Mouse (Mus musculus) kidney, postnatal 36 days (tissue): ENCODE results near the gene Rpl39.
"Not testable (repeated sequence)": the region's sequence is repeated elsewhere in the genome, so short reads cannot be mapped to it uniquely, and the experiment has no call there.

Experiments
- DNase-seq, 2 experiments: peaks; one replicate each; pipeline ENCODE4 v3.0.0; 2021 to 2022; ENCODE audit warnings: mixed read lengths in 2 of 2

Rpl39 gene

DNA sequence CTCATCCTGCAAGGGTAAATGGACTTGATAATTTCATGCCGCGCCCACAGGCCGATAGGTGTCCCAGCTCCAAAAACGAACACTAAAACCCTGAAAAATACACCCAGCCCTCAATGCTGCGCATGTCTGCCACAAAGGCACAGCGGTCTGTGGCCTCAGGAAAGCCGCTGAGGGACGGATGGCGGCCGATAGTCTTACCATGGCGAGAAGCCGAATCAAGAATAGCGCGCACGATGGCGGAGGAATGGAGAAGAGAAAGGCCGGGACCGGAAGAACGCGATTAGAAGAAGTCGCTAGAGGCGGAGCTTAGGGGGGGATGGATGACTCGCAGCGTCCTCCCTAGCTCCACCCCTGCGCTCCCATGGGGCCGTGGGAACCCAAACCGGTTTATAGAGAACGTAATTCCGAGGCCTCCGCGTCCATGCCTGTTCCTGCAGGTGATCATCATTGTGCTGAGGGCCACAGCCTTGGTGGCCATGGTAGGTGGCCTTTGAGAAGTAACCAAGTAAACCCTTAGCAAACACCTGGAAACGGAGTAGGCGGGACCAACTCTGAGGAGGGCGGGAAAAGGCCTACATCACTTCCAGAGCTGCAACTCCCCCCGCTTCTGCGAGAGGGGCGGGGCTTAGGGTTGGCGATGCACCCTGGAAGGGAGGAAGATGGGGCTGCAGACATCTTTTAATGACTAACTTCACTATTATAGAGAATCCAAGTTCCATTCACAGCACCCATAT is at the start of gene Rpl39:
TSS of gene Rpl39 (minus strand) at position 476 of the 734 bp plus-strand sequence.
- peak; percentile 89 to 91 for DNase-seq

GRCm38 (mm10) chrX:37126671-37127358 is 41.6 kb upstream of the Rpl39 start, which contains the start of gene Nkap:
Nkap (plus strand) TSS chrX:37126795.
- peak; percentile 76 to 82 for DNase-seq

GRCm38 (mm10) chrX:37125511-37125910 is 40.3 kb upstream of the Rpl39 start:
- no peak for DNase-seq

DNA sequence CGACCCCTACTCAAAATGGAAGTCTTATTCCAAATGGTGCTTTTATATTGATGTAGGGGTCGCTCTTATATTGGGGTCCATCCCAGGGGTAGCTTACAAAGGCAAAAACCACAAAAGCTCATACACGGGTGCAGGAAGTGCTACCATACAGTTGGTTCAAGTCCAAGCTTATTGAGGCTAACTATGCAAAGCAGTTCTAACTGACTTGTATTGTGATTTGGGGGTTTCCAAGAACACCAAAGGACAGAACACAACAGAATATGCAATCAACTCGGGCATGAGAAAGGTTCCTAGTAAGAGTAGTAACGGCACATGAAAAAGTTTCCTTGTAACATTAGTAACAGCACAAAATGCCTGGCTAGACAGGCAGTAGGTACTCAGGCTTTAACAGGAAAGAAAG is 35.0 kb upstream of the Rpl39 start:
- no peak for DNase-seq

DNA sequence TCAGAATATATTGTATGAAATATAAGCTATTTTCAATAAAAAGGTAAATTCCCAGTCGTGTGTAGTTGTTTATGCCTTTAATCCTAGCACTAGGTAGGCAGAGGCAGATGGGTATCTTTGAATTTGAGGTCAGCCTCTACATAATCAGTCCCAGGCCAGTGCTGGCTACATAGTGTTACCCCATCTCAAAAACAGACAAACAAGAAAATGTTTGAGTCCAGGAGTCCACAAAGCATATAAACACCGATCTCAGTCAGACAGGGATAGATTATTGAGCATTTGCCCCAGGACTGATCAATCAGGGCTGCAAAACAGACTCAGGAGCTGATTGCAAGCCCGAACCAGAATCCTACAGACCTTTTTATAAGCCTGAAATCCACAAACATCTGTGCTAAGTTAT is 34.4 kb upstream of the Rpl39 start:
- DNase-seq: no peak

- DNase-seq: no peak
Observed at GRCm38 (mm10) chrX:37117085-37117484, 31.9 kb upstream of the Rpl39 start.

DNA sequence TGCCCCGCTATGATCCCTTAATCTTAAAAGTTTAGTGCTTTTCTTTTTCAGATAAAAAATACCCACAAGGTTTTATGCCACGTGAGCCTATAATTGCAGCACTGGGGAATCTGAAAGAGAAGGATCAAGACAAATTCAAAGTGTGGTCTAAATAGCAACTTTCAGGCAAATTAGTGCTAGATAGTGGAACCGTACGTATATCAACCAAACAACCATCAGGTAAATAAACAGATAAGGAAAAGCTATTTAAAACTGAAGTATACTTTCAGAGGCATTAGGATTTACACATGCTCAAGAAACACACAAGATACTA is 25.6 kb upstream of the Rpl39 start:
- DNase-seq: no peak

GRCm38 (mm10) chrX:37110193-37110880 is 25.1 kb upstream of the Rpl39 start, which contains the start of gene Upf3b:
Upf3b (minus strand) TSS chrX:37110322.
- DNase-seq: peak; percentile 95 to 97

- DNase-seq: no peak
Observed at GRCm38 (mm10) chrX:37109526-37110192, 24.5 kb upstream of the Rpl39 start.

DNA sequence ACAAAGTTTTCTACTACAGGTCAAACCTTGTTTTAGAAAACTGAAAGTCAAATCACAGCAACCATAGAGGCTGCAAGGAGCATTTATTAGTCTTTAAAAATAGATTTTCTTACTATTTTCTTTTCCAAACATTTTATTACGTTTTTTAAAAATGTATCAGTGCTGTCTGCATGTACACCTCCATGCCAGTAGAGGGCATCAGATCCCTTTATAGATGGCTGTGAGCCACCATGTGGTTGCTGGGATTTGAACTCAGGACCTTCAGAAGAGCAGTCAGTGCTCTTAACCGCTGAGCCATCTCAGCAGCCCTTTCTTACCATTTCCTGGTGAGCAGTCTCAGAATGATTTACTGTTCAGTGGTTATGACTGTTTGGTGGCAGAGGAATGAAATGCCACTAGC is 18.6 kb upstream of the Rpl39 start:
- no peak for DNase-seq

DNA sequence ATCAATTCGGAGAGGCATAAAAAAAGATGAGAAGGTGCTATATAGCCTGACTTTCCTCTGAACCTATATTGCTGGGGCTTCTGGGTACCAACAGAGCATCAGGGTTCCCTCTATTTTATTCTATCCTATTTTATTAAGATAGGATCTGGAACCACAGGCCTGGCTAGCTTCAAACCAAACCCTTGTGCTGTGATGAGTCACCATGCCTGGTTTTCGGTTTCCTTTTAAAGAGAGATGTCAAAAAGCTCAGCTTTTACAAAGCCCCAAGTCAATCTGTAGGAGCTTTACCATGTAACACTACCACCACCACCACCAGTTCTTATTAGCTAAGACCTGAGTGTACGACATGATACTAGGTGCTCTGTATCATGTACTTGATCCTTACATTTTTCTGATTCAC is 13.5 kb upstream of the Rpl39 start:
- DNase-seq: no peak

GRCm38 (mm10) chrX:37095106-37095768 is 10.0 kb upstream of the Rpl39 start:
- DNase-seq: no peak

GRCm38 (mm10) chrX:37091457-37091856 is 6.3 kb upstream of the Rpl39 start:
- DNase-seq: no peak

DNA sequence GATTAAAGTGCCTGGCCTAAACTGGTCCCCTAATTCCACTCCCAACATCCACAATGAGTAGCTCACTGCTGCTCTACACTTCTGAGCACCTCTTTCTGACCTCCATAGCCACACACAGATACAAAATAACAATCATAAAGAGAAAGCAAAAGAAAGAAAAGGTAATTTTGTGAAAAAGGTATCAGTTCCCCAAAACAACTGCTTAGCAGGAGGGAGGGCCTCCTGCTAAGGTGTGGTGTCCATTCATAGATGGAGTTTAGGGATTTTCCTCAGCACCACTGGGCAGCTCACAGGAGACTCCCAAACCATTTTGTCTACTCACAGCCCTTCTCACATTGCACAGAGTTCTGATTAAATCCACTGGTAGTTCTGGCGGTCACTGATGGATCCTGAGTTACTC is 3.6 kb upstream of the Rpl39 start:
- no peak for DNase-seq

DNA sequence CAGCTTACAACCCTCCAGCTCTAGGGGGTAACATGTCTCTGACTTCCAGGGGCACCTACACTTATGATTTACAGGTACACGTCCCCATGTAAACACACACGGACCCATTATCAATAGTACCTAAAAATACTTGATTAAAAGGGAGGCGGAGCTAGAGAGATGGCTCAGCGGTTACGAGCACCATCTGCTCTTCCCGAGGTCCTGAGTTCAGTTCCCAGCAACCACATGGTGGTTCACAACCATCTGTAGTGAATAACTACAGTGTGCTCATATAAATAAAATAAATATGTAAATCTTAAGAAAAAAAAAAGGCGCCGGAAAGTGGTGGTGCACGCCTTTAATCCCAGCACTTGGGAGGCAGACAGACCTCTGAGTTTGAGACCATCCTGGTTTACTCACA is 463 bp upstream of the Rpl39 start:
- no peak for DNase-seq

- DNase-seq: peak in 1 of 2 experiments; percentile 6
Observed at GRCm38 (mm10) chrX:37084318-37084926, 780 bp downstream of the Rpl39 start.

- DNase-seq: no peak
Observed at GRCm38 (mm10) chrX:37081194-37081593, 4.0 kb downstream of the Rpl39 start.

GRCm38 (mm10) chrX:37080345-37080744 is 4.9 kb downstream of the Rpl39 start:
- DNase-seq: not testable (repeated sequence)

DNA sequence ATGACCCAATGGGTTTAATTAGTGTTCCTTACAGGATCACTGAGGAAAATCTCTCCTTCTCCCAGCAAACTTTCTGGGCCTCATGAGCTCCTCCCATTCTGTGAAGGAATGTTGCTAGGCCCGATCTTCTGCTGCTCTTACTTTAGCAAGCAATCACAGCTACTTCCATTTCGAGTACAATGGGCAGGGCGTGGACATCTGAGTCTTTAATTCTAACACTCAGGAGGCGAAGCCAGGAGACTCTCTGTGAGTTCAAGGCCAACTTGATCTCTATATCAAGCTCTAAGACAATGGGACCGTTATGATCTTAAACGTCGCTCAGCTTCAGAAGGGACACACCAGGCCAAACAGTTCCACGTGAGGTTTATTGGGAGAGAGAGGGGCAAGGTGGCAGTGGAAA is 8.6 kb downstream of the Rpl39 start:
- DNase-seq: no peak

- DNase-seq: peak; percentile 43 to 78
Observed at GRCm38 (mm10) chrX:37074262-37074892, 10.8 kb downstream of the Rpl39 start.

GRCm38 (mm10) chrX:37068766-37069165 is 16.4 kb downstream of the Rpl39 start:
- DNase-seq: no peak

GRCm38 (mm10) chrX:37067299-37067698 is 17.9 kb downstream of the Rpl39 start:
- DNase-seq: no peak
